Mouse (Mus musculus): ENCODE data around the gene Gm47841.

The Gm47841 gene

DNA sequence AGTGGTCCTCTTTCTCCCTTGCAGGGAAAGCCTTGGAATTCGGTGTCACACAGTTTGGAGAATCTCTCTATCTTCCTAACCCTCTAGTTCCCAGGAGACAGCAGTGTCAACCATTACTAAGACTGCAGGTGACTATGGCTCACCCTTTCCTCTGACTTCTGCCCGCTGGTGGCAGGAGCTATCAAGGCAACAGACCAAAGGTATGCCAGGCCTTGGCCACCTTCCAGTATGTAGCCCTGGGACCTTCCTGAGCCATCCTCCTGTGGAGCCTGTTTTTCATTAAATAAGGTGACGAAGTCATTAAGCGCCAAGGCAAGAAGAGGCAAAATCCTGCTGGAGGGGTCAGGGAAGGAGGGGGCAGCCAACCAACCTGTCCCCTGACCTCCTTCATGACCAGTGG lies 28.0 kb upstream of the Gm47841 start:
- no peak for DNase-seq (ENCODE audit: extremely low spot score, low spot score)

DNA sequence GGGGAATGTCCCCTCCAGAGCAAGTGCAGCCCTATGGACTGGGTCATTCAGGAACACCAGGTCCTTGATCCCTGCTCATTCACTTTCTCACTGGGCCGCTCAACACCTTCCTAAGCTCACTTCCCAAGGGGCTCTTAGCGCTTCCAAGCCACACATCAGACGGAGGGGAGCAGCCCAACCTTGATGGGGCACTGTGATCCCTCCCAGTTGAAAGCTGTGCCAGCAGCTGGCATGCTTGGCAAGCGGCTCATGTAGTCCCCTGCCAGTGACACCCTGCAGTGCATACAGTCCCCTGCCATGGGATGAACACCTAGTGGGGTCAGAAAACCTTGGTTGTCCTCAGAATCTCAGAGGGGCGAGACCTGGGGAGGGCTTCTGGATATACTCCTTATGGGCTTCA lies 26.9 kb upstream of the Gm47841 start:
- no peak for DNase-seq (ENCODE audit: extremely low spot score, low spot score)

DNA sequence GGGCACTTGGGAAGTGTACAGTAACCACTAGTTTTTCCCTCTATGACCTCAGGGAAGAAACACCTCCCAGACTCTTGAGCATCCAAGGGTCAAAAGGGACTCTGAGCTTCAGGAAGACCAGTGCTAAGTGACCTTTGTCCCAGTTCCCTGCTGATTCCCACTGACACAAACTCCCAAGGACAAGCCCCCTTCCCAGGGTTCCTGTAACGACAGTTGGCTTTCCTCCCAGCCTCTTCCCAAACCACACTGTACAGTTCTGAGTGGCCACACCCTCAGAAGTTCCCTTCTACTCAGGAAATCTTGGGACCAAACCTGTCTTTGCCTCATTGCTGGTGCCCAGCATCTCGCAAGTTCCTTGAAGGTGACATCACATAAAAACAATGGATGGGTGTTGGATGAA lies 25.5 kb upstream of the Gm47841 start:
- no peak for DNase-seq (ENCODE audit: extremely low spot score, low spot score)

DNA sequence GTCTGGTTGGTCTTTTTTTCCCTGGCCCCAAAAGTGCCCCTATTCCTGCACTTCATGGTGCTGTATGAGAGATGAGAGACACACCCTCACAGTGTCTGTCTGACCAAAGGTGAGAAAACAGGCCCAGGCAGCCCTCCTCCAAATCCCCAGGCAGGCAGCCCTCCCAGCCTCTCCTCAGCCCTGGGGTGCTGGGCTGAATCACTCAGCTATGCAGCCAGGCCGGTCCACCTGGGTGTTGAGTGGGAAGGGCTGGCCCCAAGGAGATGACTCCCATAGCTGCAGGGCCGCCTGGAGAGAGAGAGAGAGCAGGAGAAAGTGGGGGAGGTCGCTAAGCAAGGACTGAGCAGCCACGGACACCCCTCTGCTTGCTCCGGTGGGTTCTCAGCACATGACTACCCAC lies 23.6 kb upstream of the Gm47841 start:
- no peak for DNase-seq (ENCODE audit: extremely low spot score, low spot score)

DNA sequence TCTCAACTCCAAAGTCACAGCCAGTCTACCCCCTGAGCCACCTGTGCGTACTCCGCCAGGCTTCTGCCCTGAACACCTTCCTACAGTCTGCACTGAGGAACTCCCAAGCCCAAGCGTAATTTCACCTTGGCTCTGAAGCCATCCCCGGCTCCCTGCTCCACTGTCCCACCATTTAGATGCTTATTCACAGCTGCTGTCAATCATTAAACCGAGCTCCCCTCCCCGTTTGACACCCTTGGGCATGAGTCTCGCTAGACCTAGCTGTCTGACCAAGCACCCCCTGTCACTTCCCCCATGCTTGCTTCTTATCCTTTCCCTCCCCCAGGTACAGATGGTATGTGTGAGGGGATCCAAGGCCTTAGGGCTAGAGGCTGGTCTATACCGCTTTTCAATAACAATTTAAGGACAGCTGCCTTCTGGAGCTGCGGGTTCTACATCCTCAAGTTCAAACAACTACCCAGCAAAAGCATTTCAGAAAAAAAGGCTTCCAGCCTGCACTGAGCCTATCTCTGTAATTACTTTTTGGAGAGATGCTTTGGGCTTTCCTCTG lies 22.5 kb upstream of the Gm47841 start:
- DNase-seq (ENCODE audit: extremely low spot score, low spot score): no peak

DNA sequence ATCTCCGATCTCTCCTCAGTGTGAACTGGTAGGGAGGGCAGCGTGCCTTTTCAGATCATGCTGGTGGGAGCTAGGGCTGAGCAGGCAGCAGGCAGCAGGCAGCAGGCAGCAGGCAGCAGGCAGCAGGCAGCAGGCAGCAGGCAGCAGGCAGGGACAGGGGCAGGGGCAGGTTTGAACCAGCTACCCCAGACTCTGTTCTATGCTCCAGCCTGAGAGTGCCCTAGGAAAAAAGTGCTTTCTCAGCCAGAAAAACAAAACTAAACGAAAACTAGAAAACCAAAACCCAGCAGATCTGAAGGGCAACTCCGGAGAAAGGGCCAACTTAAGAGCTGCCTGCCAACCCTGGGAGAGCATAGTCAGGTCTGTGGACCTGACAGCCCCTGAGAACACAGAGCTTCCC lies 21.5 kb upstream of the Gm47841 start:
- no peak for DNase-seq (ENCODE audit: extremely low spot score, low spot score)

DNA sequence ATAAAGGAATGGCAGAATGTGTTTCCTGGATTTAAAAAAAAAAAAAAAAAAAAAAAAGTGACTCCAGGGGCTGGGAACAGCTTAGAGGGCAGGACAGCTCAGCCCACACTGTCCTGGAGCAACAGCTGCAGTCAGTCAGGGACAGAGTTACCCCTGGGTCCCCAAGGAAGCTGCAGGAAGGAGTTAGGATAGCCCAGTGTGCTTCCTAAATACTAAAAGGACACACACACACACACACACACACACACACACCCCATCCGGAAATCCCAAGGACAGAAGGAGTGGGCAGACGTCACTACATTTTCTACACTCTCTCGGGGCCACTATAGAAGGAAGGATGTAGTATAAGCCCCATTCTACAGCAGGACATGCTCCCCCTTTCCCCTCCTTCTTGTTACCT lies 20.8 kb upstream of the Gm47841 start:
- DNase-seq (ENCODE audit: extremely low spot score, low spot score): no peak

DNA sequence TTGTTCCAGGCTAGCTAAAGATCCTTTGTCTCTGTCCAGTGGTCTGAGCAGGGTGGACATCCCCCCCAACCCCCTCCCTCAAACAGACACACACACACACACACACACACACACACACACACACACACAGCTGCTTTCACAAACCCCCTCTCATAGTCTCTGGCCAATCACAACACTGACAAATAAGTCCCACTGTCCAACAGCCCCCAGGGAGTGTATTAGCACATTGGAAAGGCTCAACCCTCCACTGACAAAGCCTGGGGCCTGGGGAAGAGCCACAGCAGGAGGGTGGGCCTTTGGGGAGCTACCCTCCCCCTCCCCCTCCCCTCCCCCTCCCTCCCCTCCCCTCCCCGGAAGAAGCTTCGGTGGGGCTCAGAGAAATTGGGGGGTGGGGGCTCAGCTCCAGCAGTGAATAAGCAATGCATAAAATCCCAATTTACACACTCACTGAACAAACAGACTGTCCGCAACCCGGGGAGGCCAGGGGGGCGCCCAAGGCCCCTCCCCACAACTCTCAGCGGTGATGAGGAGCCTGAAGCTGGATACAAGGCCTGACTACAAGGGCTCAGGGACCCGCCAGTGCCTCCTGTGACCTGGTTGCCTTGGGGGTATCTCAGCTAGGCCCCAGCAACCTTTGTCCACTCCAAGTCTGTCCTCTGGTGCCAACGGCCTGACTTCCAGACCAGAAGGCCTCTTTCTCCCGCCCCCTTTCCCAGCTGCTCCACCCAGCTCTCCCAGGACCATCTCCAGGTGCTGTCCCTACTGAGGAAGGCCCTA lies 19.9 kb upstream of the Gm47841 start:
- peak; percentile 67 for DNase-seq (ENCODE audit: extremely low spot score, low spot score)

DNA sequence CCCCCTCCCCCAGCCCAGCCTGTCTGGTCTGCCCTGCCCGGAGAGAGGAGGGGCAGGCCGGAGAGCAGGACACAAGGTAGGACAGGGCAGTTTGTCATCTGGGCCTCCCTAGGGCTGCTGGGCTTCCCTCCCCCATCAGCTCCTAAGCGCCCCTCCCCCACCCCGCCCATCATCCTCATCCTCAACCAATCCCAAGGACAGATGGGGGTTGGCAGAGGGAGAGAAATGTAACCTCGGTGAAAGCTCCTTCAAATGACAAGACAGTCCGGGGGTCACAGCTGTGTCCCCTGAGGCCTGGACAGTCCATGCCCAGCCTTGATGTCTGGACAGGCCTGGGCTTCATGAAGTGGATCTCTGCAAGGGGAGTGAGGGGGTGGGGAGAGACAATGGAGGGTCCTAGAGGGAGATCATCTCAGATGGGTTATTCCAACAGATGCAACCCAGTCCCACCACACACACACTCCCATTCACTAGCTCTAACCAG lies 19.2 kb upstream of the Gm47841 start:
- DNase-seq (ENCODE audit: extremely low spot score, low spot score): peak; percentile 80

DNA sequence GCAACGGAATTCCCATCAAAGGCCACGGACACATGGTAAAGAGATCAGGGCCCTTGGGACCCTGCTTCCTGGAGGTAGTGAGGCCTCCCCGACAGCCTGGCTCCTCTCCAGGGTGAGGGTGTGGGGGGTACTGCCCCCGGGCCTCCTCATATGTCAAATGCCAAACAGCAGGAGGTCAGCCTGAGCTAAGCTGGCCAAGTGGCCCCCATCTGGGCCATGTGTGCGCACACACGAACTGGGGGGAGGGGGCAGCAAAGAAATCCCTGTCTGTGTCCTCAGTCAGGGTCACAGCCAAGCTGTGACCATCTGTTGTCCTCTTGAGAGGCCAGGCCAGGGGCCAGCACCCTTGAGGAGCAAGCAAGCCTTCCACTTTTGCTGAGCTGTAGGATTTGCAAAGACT lies 17.9 kb upstream of the Gm47841 start:
- DNase-seq (ENCODE audit: extremely low spot score, low spot score): peak; percentile 61

DNA sequence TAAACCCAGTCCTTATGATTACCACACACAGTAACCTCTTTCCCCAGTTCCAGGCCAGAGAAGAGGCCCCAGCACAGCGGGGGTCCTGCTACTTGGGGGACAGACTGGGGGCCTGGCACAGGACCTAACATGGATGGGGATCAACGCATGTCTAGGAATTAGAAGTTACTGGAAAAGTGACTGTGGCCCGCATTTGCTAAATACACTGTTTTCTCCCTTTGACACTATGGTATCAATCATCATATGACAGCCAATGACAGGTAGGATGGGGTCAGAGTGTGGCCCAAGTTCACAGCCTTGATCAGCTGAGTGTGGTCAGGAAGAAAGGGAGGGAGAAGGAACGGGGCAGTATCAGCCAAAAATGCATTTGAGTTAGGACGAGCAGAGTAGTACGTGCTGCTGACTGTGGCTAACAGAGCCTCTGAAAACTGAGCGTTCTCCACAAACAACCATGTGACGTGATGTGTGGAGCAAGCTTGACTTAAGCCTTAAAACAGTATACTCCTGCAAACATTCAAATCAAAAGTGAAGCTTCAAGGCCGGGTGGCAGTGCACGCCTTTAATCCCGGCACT lies 13.2 kb upstream of the Gm47841 start:
- DNase-seq (ENCODE audit: extremely low spot score, low spot score): no peak

DNA sequence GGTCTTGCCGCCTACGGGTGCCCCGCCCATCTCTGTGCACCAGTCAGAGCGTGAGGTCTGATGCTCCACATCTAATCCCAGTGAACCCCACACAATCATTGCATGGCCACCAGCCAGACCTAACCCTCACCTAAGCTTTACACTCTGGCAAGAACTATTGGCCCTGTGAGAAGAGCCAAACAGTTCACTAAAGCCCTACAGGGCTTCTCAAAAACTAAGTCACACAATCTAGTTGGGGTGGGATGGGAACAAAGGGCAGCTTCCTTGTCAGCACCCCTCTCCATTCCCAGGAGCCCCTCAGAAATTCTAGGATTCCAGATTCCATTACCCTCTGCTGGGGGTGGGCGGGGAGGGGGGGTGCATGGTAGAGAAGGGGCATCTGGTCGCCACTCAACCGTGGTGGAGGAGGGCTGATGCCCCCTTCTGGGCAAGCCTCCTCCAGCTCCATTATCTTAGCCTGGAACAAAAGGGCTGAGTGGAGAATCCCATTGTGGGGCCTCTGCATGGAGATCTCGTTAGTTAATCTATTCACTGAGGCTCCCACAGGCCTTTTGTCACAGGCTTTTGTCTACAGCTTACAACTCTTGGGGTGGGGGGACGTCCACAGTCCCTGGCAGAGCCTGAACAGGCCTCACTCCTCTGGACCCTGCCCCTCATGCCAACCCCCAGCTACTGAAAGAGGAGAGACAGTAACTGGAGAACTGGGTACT lies 12.5 kb upstream of the Gm47841 start:
- DNase-seq (ENCODE audit: extremely low spot score, low spot score): no peak

DNA sequence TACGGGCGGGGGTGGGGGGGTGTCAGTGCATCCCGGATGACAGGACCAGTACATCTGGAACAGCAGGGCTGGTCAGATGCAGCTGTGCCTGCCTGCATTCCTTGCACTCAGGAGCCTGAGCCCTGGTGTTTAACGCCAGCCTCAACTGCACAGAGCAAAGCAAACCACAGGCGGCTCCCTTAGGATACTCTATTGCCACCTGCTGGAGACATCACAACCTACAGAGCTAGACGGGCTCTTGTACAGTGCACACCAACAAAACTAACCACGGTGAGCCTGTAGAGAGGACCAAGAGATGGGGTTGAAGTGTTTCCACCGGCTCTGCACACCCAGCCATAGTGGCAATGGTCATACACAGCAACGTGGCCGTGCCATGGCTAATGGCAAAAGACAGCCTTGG lies 9.0 kb upstream of the Gm47841 start:
- DNase-seq (ENCODE audit: extremely low spot score, low spot score): peak; percentile 57

DNA sequence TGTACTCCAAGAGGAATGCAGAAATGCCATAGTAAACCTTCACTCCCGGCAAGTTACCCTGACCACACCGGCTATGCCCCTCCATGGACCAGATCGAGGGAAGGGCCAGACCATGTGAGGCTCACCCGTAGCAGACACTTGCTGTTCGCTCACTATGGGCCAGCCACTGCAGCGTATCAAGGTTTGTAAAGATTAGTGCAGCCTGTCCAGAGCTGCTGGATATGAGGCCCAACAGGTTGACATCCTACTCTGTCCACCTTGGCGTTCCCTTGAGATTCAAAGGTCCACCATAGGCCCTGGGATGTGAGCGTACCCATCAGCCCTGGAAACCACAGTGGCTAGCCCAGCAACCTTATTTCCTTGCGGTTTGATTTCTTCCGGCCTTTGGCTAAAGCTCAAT lies 7.3 kb upstream of the Gm47841 start:
- DNase-seq (ENCODE audit: extremely low spot score, low spot score): no peak

DNA sequence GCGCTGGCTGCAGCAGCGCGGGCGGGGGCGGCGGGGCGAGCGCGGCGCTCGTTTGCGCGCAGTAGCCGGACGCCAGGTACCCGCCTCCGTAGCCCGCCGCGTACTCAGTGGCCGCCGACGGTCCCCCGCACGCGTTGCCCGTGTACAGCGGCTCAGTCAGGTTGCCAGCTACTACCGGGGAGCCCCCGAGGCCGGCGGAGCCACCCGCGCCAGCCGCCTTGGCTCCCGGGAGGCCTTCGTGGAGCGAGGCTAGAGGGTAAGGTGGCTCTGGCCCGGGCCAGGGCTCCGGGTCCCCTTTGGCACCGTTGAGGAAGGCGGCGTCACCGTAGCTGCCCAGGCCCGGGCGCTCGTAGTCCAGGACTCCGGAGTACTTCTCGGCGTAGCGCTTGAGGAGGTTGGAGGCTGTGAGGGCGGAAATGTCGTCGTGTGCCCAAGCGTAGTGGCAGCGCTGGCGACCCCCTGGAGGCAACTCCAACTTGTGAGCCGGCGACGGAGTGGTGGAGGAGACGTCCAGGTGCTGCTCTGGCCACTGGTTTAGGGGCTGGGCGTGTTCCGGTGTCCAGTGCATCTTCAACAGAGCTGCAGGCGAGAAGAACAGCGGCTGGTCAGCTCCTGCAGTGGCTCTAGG lies 6.7 kb upstream of the Gm47841 start:
- DNase-seq (ENCODE audit: extremely low spot score, low spot score): peak; percentile 68

DNA sequence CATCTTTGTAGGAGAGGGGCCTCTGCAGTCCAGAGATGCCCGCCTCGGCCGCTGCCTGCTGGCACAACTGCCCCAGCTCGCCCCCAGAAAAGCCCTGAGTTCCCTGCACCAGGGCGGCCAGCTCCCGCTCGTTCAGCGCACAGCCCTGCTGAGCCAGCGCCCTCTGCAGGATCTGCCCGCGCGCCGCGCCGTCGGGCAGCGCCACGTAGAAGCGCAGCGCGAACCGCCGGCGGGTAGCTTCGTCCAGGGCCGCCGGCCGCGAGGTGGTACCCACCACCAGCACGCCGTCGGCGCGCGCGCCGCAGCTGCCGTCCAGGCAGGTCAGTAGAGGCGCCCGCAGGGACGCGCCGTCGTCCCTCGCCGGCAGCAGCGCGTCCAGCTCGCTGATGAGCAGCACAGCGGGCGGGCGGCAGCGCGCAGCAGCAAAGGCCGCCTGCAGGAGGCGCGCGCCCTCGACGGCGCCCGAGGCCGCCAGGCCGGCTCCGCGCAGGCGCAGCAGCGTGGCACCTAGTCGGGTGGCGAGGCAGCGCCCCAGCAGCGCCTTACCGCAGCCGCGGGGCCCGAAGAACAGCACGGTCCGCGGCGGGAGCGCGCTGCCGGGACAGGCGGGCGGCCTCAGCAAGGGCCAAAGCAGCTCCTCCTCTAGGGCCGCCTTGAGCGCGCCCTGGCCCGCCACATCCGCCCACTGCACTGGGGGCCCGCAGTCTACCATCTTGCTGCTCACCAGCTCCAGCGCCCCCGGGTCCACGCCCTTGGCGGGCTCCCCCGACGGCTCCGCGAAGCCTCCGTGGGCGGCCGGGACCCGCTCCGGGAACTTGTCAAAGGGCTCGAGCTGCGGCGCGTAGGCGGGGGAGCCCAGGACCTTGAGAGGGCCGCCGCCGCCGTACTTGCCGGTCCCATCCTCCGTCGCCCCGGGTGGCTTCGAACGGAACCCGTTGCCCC lies 5.6 kb upstream of the Gm47841 start:
- peak; percentile 69 for DNase-seq (ENCODE audit: extremely low spot score, low spot score)

DNA sequence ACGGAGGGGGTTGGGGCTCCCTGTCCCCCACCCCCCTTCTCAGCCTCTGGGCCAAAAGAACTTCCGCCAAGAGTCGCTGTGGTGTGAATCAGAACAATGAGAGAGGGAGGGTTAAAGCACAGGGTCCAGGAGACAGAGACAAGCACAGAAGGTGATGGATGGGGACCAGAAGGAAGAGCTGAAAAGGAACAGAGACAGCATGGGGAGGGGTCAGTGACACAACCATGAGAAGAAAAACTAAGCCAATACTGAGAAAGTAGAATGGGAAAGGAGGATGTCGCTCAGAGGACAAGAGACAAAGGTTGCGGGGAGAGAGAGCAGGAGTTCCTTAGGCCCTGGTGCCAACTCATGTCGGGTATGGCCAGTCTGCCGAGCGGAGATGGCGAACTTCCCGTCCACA lies 4.7 kb upstream of the Gm47841 start:
- no peak for DNase-seq (ENCODE audit: extremely low spot score, low spot score)

DNA sequence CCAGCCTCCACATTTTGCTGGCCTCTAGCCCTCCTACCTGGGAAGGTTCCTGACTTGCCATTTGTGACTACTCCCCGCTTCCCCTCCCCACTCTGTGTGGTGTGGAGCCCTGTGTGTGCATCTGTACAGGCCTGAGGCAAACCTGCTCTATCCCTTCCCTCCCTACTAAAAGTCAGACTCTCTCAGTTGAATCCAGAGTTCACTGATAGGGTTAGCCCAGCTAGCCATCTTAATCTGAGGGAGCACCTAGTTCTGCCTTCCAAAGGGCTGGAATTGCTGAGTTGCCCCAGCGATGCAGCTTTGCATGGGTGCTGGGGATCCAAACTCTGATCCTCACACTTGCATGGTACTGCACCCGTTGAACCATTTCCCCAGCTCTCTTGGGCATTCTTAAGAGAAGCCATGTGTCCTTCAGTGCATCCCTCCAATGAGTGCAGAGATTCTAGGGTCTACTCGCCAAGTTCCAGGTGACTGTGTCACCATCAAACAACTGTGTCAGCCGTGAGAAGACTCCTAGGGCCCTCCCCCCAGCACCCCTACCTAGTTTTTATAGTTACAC lies 1.2 kb upstream of the Gm47841 start:
- DNase-seq (ENCODE audit: extremely low spot score, low spot score): no peak

DNA sequence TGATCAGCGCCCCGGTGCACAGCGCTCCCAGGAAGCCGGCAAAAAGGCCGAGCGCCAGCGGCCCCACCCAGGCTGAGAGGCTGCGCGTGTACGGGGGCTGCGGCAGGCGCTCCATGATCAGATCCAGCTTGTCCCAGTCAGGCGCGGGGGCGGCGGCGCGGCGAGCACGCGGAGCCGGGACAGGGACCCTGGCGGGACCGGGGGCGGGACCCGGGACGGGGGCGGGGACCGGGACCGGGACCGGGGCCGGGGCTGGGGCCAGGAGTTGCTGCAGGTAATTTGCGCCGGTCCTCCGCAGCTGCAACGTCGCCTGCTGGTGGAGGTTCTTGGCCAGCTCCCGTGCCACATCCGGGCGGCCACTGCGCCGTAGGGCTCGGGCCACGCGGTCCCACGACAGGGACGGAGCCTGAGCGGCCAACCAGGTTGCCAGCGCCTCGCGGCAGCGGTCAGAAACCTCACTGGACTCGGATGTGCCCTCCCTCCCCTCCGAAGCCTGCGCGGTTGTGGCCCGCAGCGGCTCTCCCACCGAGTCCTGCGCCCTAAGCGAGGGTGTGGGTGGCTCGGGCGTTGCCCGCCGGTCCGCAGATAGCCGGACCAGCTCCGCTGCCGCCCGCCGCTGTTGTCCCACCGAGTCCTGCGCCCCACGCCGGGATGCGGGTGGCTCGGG lies 537 bp downstream of the Gm47841 start:
- peak; percentile 75 for DNase-seq (ENCODE audit: extremely low spot score, low spot score)

DNA sequence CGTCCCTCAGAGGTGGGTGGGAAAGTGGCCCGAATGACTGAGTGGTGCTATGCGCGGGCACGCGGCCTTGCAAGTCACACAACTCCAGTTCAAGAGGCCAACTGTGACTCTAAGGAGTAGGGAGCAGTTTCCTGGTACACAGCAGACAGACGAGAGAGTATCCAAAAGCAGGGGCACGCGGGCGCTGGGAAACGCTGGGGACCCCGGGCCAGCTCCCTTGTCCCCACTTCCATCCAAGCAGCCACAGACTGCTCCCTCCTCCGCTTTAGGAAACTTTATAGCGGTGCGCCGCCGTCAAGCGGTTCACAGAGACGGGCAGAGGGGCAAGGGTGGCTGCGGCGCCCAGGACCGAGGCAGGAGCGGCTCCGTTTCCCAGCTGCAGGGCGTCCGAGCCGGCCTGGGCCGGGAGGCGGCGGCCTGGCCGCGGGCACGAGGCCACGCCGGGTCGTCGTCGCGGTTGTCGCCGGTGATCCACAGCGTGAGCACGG lies 1.1 kb downstream of the Gm47841 start:
- DNase-seq (ENCODE audit: extremely low spot score, low spot score): no peak
